Mouse (Mus musculus): ENCODE measurements around the gene Npas2.

Gene Npas2

DNA sequence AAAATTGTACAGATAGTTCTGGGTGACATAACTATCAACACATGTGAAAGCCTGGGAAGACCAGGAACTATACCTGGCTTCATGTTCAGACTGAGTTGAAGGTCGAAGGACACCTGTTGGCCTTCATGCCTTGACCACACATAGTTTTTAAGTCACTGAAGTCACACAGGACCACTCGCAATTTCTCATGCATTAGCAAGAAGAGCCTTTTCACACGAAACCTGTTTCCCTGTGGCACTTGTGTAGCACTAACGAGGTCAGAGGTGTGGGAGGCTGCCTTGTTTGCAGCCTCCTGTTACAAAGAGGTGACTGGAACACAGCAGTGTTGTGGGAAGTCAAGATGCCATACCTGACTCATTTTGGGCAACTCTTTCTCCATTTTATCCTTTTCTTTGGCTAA is 179.8 kb downstream of the Npas2 start:
- ChIA-PET POLR2A (interaction anchor here in 3 of 4 experiments (0.6 to 10.0 kb wide), 29 partner anchors 7 to 363 kb away, joined by 3 to 99 read pairs (median 5); partner anchors contain the start of genes Cnot11 (in 1 of the 3), Rnf149 (in 1 of the 3) and Tbc1d8 (in 1 of the 3)), CTCF (interaction anchor here in 1 of 4 experiments (1.0 kb wide), 1 partner anchor 363 kb away, joined by 4 read pairs; no protein-coding TSS in a partner anchor)

DNA sequence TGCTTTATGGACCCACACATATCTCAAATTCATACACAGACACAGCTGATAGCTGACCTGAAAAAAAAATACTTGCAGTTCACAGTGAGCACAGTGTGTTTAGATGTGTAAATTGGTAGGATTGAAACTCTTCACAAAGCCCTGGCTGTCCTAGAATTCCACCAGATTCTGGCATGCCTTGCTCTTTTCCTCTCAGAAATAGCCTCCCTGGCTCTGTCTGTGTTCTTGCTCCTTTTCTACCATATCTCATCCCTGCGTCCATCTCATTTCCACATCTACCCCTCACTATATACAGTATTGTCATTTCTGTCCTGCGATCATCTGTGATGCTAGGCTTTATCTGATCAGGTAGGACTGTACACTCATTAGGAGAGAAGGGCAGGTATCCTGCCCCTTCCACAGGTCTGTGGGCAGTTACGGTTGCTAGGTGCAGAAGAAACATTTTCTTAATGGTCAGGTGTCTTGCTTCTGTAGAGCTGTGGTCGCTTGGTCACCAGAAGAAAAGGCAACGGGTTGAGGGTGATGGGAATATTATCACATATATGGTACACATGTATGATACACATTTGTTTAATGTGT is 180.8 kb downstream of the Npas2 start:
- CTCF ChIA-PET: interaction anchor here in 1 of 4 experiments (1.0 kb wide), 1 partner anchor 364 kb away, joined by 4 read pairs; no protein-coding TSS in a partner anchor
- POLR2A ChIA-PET: interaction anchor here in 3 of 4 experiments (0.6 to 10.0 kb wide), 39 partner anchors 8 to 1852 kb away, joined by 3 to 99 read pairs (median 5); partner anchors contain the start of genes Tbc1d8 (in 2 of the 3) and Rnf149 (in 1 of the 3)

DNA sequence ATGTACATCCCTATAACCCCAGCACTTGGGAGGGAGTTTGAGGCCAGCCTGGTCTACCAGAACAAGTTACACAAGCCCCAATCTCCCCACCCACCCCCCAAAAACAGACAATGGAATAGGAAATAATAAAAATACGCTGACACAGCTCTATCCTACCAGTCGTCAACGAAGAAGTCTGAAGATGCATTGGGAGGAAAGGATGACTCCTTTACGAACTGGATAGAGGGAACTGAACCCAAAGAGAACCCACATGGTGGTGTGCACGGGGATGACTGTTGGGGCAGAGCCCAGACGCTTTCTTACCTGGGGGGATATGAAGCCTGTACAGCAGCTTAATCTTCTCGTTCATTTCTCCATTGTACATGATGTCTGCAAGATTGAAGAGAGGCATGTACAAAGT is 182.6 kb downstream of the Npas2 start:
- POLR2A ChIA-PET: interaction anchor here (0.6 to 7.1 kb wide), 34 partner anchors 9 to 901 kb away, joined by 3 to 51 read pairs (median 4); partner anchors contain the start of gene Tbc1d8 (in 1 of the 4)
- CTCF ChIA-PET: interaction anchor here in 3 of 4 experiments (0.5 to 1.1 kb wide), 4 partner anchors 15 to 151 kb away, joined by 3 to 6 read pairs (median 4); no protein-coding TSS in a partner anchor

DNA sequence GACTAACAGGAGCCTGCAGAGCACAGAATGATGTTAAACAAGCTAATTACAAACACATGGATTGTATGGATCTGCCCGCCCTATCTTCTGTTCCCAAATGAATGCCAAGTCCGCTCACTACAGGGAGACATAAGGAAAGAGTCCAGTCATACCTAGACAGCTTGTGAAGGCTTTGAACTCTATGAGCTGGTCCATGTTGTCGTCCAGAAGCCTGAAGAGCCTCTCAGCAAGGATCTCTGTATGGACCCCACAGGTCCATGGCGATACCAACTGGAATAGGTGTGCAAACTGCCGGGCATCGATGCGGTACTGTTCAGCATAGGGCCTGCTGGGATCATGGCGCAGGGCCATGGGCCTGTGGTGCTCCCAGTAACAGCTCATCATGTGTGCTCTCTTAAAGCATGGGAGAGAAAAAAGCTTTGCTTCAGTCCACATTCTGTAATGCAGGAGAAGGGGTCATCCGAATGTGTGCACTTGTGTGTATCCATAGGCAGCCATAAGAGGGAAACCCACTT is 183.3 kb downstream of the Npas2 start:
- CTCF ChIA-PET: interaction anchor here in 2 of 4 experiments (0.5 to 1.1 kb wide), 3 partner anchors 15 to 141 kb away, joined by 3 to 5 read pairs (median 4); no protein-coding TSS in a partner anchor
- POLR2A ChIA-PET: interaction anchor here in 3 of 4 experiments (0.5 to 11.9 kb wide), 27 partner anchors 6 to 883 kb away, joined by 3 to 99 read pairs (median 3); partner anchors contain the start of genes Rpl31 (in 1 of the 3) and Tbc1d8 (in 1 of the 3)

DNA sequence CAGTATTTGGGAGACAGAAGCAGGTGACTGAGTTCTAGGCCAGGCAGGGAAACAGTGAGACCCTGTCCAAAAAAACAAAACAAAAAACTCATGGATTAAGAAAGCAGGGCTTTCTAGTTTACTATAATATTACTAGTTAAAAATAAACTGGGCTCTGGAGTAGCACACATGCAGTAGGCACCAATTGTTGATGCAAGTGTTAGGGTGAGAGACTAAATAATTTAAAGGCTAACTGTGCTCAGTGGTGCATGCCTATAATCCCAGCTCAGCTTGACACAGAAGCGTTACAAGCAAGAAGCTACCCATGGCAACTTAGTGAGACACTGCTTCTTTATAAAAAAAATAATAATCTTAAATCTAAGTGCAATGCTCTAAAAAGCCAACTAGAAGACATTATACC is 185.0 kb downstream of the Npas2 start:
- ChIA-PET CTCF (interaction anchor here in 1 of 4 experiments (1.4 kb wide), 1 partner anchor 13 kb away, joined by 4 read pairs; no protein-coding TSS in a partner anchor), POLR2A (interaction anchor here in 3 of 4 experiments (0.6 to 11.9 kb wide), 6 partner anchors 7 to 100 kb away, joined by 3 to 99 read pairs (median 4); partner anchors contain the start of genes Rpl31 (in 1 of the 3) and Tbc1d8 (in 1 of the 3))

DNA sequence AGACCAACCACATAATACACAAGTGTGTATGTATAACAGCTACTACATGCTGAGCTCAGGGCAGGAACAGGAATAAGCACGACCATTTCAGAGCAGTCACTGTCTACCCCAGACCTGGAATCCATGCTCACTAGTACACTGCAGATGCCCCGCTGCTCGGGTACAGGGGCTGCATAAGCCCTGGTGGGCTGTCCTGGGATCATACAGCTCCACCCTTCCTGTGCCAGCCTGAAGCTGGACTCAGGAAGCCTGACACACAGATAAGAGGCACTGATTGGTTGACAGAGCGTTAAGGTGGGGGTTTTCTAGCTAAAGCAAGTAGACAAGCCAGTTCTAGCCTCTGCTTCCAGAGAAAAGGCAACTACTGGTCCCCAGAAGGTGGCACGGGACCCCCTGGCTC is 185.5 kb downstream of the Npas2 start:
- ChIA-PET CTCF (interaction anchor here in 1 of 4 experiments (1.4 kb wide), 1 partner anchor 13 kb away, joined by 4 read pairs; no protein-coding TSS in a partner anchor), POLR2A (interaction anchor here (0.6 to 11.9 kb wide), 8 partner anchors 8 to 99 kb away, joined by 3 to 99 read pairs (median 4); partner anchors contain the start of genes Rpl31 (in 1 of the 4) and Tbc1d8 (in 1 of the 4))

DNA sequence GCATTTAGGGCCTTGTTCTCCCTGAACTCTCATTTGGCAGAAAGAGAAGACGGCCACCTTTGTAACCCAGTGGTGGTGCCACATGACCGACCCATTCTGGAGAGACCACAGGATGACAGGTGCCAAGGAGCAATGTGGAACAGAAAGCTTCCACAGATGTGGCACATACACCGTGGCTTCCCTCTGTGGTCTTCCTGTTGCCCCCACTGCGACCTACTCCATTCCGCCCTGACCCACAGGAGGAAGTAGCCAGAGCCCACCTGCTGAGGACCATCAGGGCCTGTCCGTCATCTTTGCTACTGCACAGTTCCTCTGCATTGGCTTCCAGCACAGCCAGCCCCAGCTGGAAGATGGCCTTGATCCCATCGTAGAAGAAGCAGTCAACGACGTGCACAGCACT is 187.5 kb downstream of the Npas2 start:
- CTCF ChIA-PET: interaction anchor here in 2 of 4 experiments (0.5 to 1.4 kb wide), 3 partner anchors 11 to 230 kb away, joined by 3 to 5 read pairs (median 5); no protein-coding TSS in a partner anchor

DNA sequence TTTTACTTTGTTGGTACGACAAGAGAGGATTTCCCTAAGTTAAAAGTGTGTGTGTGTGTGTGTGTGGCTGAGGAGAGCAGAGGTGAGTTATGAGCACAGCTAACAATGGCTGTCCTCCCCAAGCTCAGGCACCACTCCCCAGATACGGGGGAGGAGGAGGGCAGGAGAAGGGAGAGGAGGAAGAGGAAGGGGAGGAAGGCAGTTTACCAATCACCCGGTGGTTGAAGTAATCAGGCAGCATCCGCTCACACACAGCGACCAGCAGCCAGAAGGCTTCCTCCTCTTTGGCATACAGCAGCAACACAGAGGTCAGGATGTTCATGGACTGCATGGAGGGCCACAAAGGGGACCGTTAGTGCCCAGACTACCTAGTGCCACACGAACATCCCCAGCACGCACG is 191.4 kb downstream of the Npas2 start:
- POLR2A ChIA-PET: interaction anchor here in 2 of 4 experiments (1.0 to 11.9 kb wide), 4 partner anchors 8 to 18 kb away, joined by 3 to 99 read pairs (median 3); partner anchors contain the start of gene Rpl31 (in 1 of the 2)
- CTCF ChIA-PET: interaction anchor here in 1 of 4 experiments (0.6 kb wide), 1 partner anchor 132 kb away, joined by 3 read pairs; no protein-coding TSS in a partner anchor

More for the DNA sequence above, 187.5 kb downstream of the Npas2 start:
- POLR2A ChIA-PET: interaction anchor here in 3 of 4 experiments (1.0 to 11.9 kb wide), 7 partner anchors 9 to 351 kb away, joined by 3 to 99 read pairs (median 5); partner anchors contain the start of gene Rpl31 (in 1 of the 3)

DNA sequence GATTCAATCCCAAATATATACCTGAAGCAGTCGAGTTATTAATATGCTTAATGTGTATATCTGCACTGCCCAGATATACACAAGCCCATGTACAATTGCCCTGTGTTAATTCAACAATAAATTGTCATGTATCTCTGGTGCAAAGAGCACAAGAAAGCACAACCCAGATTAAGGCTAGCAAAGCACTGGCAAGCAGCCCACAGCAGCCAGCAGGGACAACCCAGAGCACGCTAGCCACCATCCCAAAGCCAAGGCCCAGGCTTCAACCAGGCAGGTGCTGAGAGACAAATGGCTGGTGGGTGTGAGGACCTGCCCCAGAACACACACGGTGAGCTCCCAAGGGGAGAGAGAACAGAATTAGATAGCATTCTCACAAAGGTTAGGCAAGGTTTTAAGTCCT is 192.9 kb downstream of the Npas2 start:
- ChIA-PET CTCF (interaction anchor here in 2 of 4 experiments (0.5 to 1.2 kb wide), 2 partner anchors 110 to 121 kb away, joined by 3 read pairs; no protein-coding TSS in a partner anchor), POLR2A (interaction anchor here in 2 of 4 experiments (1.6 to 11.9 kb wide), 2 partner anchors 10 to 16 kb away, joined by 3 to 99 read pairs; partner anchors contain the start of gene Rpl31 (in 1 of the 2))

DNA sequence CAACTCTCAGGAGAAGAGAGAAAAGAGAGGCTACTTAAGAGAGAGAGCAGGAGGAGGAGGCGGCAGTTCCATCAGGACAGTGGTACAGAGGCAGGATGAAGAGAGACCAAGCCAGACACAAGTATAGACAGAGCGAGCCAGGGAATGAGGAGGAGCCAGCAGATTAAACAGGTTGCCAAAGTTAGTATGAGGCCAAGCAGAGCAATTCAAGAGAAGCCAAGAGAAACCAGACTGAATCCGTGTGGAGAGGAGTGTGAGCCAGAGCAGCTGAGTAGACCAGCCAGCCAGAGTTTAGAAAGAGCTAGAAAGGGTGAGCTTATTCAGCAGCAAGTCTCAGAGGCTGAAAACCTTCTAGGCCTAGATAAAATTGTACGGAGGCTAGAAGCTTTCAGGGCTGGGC is 194.0 kb downstream of the Npas2 start:
- ChIA-PET POLR2A (interaction anchor here in 2 of 4 experiments (1.6 to 11.9 kb wide), 2 partner anchors 9 to 17 kb away, joined by 3 to 99 read pairs; partner anchors contain the start of gene Rpl31 (in 1 of the 2)), CTCF (no interaction called here)

DNA sequence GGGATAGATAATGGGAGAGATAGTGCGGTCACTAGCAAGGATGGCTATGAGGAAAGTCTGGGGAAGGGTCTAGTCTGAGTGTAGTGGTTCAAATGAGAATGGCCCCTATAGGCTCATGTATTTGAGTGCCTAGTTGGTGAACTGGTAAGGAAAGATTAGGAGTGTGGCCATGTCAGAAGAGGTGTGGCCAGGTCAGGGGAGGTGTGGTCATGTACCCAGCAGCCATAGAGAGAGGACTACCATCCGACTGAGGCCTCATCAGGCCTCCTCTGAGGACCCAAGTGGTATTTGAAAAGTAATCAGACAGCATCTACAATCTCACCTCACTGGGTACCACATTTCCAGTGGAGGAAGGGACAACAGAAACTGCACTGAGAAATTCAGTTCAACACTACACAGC is 194.6 kb downstream of the Npas2 start:
- ChIA-PET CTCF (no interaction called here), POLR2A (interaction anchor here in 1 of 4 experiments (11.9 kb wide), 1 partner anchor 17 kb away, joined by 99 read pairs; the partner anchor contains the start of gene Rpl31)

DNA sequence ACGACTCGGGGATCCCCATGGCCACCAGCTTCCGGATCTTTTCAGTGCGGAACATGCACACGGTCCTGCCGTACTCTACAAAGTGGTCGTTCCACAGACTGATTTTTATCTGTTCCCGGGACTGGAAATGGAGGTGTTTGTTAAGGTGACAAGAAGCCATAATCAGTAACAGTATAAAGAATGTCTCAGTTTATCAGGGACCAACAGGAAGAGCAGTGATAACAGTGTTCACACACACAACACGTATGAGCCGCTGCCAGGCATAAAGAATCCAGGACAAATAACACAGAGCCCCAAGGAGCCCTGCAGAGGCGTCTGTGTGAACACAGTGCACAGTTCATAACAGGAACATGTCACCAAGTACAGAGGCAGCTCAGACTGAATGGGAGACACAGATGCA is 195.8 kb downstream of the Npas2 start:
- ChIA-PET CTCF (interaction anchor here in 2 of 4 experiments (0.5 to 1.2 kb wide), 2 partner anchors 11 to 42 kb away, joined by 3 read pairs; no protein-coding TSS in a partner anchor), POLR2A (interaction anchor here in 2 of 4 experiments (1.6 to 1.9 kb wide), 3 partner anchors 10 to 15 kb away, joined by 4 to 5 read pairs (median 4); no protein-coding TSS in a partner anchor)

DNA sequence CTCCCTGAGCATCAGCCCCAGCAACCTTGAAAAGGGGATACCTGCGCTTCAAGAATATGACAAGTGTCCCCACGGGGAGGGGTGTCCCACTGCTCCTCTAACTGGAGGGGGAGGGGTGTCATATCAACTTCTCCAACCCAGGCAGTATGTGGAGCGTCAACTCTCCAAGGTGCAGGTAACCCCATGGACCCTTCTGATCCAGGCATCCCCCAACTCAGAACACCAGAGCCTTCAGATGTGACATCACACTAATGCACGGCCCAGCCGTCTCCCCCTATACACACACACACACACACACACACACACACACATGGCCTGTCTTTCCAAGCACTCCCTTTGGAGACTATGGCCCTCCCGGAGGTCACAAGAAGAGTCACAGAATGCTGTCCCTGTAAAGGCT is 198.1 kb downstream of the Npas2 start:
- ChIA-PET CTCF (interaction anchor here (0.7 to 2.3 kb wide), 20 partner anchors 9 to 390 kb away, joined by 3 to 10 read pairs (median 4); no protein-coding TSS in a partner anchor), POLR2A (interaction anchor here in 1 of 4 experiments (1.4 kb wide), 1 partner anchor 139 kb away, joined by 3 read pairs; no protein-coding TSS in a partner anchor)

DNA sequence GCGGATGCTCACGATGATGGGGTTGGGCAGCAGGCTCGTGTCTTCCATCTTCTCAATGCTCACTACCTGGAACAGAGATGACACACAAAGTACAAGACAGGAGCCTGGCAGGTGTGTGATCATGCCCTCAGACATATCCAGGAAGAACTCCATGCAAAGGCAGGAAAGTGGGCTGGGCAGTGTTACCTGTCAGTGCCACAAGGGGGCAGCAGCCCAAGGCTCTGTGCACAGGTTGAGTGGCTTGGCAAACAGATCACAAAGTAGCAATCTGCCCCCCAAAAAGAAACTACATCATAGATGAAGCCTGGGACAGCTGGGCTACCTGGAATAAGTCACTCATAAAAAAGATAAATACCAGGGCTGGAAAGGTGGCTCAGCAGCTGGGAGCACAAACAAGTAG is 198.7 kb downstream of the Npas2 start:
- CTCF ChIA-PET: interaction anchor here (0.7 to 2.3 kb wide), 24 partner anchors 9 to 530 kb away, joined by 3 to 10 read pairs (median 4); no protein-coding TSS in a partner anchor
- POLR2A ChIA-PET: interaction anchor here in 3 of 4 experiments (0.7 to 1.2 kb wide), 5 partner anchors 18 to 86 kb away, joined by 3 to 7 read pairs (median 3); partner anchors contain the start of gene Tbc1d8 (in 1 of the 3)

DNA sequence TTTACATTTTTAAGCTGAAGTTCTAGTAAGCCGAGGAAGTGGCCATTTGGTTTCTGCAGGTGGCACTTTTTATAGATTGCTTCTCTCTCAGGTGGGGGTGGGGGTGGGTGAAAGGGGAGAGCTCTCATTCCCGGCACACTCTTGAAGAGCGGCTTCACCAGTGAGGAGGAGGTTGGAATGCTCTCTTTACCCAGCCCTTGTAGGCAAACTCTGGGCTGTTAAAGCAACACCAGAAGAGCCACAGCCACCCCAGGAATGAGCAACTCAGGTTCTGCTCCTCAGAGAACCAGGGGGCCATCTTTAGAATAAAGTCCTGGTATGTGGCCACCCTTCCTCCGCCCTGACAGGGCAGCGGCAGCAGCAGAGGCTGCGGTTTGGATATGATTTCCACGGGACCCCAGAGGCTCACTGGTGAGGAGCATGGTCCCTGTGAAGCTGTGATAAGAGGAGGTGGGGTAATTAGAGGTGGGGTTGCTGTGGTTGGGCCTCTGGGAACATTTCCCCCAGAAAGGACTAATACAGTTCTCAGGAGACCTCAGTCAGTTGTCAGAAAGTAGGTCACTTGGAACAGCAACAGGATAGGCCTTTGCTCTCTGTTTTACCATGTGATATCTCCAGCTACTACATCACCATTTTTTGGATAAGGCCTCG is 199.8 kb downstream of the Npas2 start:
- POLR2A ChIA-PET: interaction anchor here in 3 of 4 experiments (0.5 to 1.8 kb wide), 10 partner anchors 14 to 687 kb away, joined by 3 to 8 read pairs (median 4); partner anchors contain the start of gene Tbc1d8 (in 1 of the 3)
- CTCF ChIA-PET: interaction anchor here (0.5 to 2.3 kb wide), 17 partner anchors 8 to 751 kb away, joined by 3 to 10 read pairs (median 4); no protein-coding TSS in a partner anchor

DNA sequence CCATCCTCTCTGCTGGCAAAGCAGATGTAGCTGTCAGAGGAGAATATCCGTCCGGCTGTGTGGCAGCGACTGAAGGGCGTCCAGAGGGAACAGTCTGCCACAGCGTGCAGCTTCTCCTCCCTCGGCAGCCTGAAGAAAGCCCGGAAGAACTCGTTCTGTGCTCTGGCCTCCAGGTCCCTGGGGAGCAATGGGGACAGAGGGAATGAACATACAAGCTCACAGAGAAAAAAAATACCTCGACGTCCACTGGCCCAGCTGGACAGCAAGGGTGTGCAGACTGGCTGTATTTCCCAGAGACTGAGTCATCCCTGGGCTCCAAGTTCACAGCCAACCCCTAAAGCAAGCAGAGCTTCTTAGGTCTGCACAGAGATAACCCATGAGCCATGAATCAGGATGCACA is 200.6 kb downstream of the Npas2 start:
- POLR2A ChIA-PET: interaction anchor here in 1 of 4 experiments (0.9 to 1.8 kb wide), 4 partner anchors 14 to 22 kb away, joined by 3 to 8 read pairs (median 4); no protein-coding TSS in a partner anchor
- CTCF ChIA-PET: interaction anchor here in 2 of 4 experiments (0.6 to 1.0 kb wide), 2 partner anchors 116 to 136 kb away, joined by 3 to 10 read pairs; no protein-coding TSS in a partner anchor

DNA sequence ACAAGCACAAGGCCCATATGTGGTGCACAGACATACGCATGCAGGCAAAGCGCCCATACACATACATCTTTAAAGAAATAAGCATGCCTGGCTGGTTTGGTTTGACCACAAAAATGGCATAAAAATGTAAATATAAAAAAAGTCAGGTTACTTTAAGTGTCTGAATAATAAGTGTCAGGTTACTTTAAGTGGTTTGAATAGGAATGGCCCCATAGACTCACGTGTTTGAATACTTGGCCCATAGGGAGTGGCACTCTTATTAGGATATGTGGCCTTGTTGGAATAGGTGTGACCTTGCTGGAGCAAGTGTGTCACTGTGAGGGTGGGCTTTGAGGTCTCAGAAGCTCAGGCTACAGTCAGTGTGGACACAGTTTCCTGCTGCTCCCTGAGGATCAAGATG is 201.1 kb downstream of the Npas2 start:
- CTCF ChIA-PET: no interaction called here

More for the DNA sequence above, 201.1 kb downstream of the Npas2 start:
- POLR2A ChIA-PET: interaction anchor here in 2 of 4 experiments (0.9 to 1.8 kb wide), 4 partner anchors 13 to 23 kb away, joined by 3 to 8 read pairs (median 4); no protein-coding TSS in a partner anchor

Data from embryonic stem cell, embryonic (primary cell).